Mouse (Mus musculus): ENCODE measurements around the gene Ccdc167.

Ccdc167 gene

DNA sequence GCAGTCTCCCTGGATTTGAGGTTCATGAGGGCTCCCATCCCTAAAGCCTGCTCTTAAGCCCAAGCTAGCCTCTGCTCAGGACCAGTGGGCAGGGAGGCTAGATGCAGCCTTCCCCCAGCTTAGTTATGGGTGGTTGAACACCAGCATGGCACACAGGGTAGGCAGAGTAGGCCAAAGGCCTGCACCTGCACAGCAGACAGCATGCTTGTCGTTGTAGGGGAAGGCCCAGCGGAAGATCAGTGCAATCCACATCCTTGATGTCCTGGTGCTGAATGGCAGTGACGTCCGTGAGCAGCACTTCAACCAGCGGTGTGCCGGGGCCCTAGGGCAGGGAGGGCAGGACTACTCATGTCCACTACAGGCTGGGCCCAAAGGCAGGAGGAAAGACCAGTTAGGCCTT is 18.4 kb downstream of the Ccdc167 start:
- Histone ChIP-seq H3K9me3 (ENCODE audit: low read length) (no peaks in the 10 kb centered on the region), H3K36me3 (ENCODE audit: insufficient read depth, low read length) (peaks cover 99% of the 10 kb centered on the region), H3K4me3 (replicated peaks; ENCODE audit: low read length) (no peak overlapping the region), H3K4me1 (replicated peaks; ENCODE audit: low read depth, low read length) (peaks cover 33% of the 10 kb centered on the region), H3K27me3 (ENCODE audit: insufficient read depth, low read length) (no peaks in the 10 kb centered on the region)
- TF ChIP-seq NANOG (IDR thresholded peaks at IDR 0.05; ENCODE audit: borderline replicate concordance, low read length) (no peak), POU5F1 (IDR thresholded peaks at IDR 0.05; ENCODE audit: borderline replicate concordance, low read length) (no peak), CTCF (conservative IDR thresholded peaks at IDR 0.05; ENCODE audit: low read length) (no peak)

DNA sequence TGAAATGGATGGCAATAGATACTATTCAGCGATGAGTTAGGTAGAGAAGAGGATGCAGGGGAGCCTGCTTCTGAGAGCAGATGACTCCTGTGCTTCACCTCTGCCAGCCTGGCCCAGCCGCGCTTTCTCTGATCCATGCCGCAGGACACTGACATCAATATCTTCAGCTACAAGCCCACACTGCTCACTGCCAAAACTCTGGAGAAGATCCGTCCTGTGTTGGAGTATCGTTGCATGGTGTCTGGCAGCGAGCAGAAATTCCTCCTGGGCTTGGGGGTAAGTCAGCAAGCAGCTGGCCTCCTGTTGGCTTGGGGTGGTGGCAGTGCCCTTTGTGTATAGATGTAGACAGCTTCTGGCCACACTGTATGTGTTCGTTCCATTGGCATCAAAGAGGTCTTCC is 19.9 kb downstream of the Ccdc167 start:
- TF ChIP-seq CTCF (conservative IDR thresholded peaks at IDR 0.05; ENCODE audit: low read length) (no peak), NANOG (IDR thresholded peaks at IDR 0.05; ENCODE audit: borderline replicate concordance, low read length) (no peak), POU5F1 (IDR thresholded peaks at IDR 0.05; ENCODE audit: borderline replicate concordance, low read length) (no peak)
- H3K27me3 ChIP-seq (ENCODE audit: insufficient read depth, low read length) = no peaks in the 10 kb centered on the region
- H3K36me3 ChIP-seq (ENCODE audit: insufficient read depth, low read length) = peaks cover 96% of the 10 kb centered on the region

DNA sequence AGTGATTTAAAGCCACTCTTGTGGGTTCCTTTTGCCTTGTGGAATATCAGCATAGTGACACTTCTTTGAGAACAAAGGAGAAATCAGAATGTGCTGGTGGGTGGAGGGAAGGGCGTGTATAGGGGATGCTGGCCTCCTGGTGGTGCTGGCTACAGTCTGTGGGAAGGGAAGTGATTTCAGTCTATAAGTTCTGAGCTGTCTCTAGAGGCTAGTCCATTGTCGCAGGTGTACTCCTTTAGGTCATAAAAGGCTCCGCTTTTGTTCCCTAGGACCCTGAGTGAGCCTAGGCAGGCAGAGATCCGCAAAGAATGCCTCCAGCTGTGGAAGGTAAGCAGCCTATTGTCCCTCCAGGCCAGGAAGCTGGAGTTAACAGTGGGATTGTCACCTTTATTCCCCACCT is 22.3 kb downstream of the Ccdc167 start:
- TF ChIP-seq CTCF (conservative IDR thresholded peaks at IDR 0.05; ENCODE audit: low read length) (no peak), POU5F1 (IDR thresholded peaks at IDR 0.05; ENCODE audit: borderline replicate concordance, low read length) (no peak), NANOG (IDR thresholded peaks at IDR 0.05; ENCODE audit: borderline replicate concordance, low read length) (no peak)
- H3K27me3 ChIP-seq (ENCODE audit: insufficient read depth, low read length) = no peaks in the 10 kb centered on the region
- H3K4me1 ChIP-seq (replicated peaks; ENCODE audit: low read depth, low read length) = peaks cover 18% of the 10 kb centered on the region
- H3K36me3 ChIP-seq (ENCODE audit: insufficient read depth, low read length) = peaks cover 96% of the 10 kb centered on the region
- no peak overlapping the region for H3K4me3 ChIP-seq (replicated peaks; ENCODE audit: low read length)
- H3K9me3 ChIP-seq (ENCODE audit: low read length) = no peaks in the 10 kb centered on the region

More for the DNA sequence above, 19.9 kb downstream of the Ccdc167 start:
- Histone ChIP-seq H3K4me3 (replicated peaks; ENCODE audit: low read length) (no peak overlapping the region), H3K9me3 (ENCODE audit: low read length) (no peaks in the 10 kb centered on the region), H3K4me1 (replicated peaks; ENCODE audit: low read depth, low read length) (peaks cover 26% of the 10 kb centered on the region)

DNA sequence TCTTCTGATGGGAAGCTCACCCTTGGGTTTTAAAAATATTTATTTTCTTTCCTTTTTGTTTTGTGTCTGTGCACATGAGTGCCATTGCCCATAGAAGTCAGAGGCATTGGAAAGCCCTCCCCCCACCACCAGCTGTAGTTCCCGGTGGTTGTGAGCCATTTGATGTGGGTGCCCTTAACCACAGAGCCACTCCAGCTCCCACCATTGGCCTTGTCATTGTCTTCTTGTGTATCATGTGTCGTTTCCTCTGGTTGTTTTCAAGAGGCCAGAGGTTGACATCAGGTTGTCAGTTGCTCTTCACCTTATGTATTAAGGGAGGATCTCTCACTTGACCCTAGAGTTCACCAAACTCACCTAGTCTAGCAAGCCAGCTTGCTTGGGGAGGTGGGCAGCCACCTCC is 23.3 kb downstream of the Ccdc167 start:
- Histone ChIP-seq H3K36me3 (ENCODE audit: insufficient read depth, low read length) (peaks cover 92% of the 10 kb centered on the region), H3K4me1 (replicated peaks; ENCODE audit: low read depth, low read length) (peaks cover 18% of the 10 kb centered on the region), H3K9me3 (ENCODE audit: low read length) (0 out of 2 replicates have a peak, but pooled peaks cover 2% of the 10 kb centered on the region), H3K27me3 (ENCODE audit: insufficient read depth, low read length) (no peaks in the 10 kb centered on the region), H3K4me3 (replicated peaks; ENCODE audit: low read length) (no peak overlapping the region)
- TF ChIP-seq NANOG (IDR thresholded peaks at IDR 0.05; ENCODE audit: borderline replicate concordance, low read length) = no peak
- no peak for TF ChIP-seq POU5F1 (IDR thresholded peaks at IDR 0.05; ENCODE audit: borderline replicate concordance, low read length)
- TF ChIP-seq CTCF (conservative IDR thresholded peaks at IDR 0.05; ENCODE audit: low read length) = no peak

DNA sequence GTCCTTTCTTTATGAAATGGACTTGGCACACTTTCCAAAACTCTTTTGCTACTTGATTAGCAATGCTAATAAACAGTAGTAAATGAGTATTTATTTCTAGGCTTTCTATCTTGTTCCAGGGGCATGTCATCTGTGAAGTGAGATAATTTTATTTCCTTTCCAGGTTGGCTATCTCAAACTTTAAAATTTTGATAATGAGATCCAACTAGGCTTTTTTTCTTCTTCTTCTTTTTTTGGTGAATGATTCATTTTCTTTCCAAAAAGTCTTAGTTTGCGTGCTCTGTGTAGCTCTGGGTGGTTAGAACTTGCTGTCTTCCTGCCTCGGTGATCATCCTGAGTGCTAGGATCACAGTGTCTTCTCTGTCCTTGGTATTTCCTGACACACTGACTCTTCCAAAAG is 24.0 kb downstream of the Ccdc167 start:
- 0 out of 2 replicates have a peak, but pooled peaks cover 4% of the 10 kb centered on the region for H3K9me3 ChIP-seq (ENCODE audit: low read length)
- TF ChIP-seq POU5F1 (IDR thresholded peaks at IDR 0.05; ENCODE audit: borderline replicate concordance, low read length) = no peak
- TF ChIP-seq NANOG (IDR thresholded peaks at IDR 0.05; ENCODE audit: borderline replicate concordance, low read length) = no peak
- TF ChIP-seq CTCF (conservative IDR thresholded peaks at IDR 0.05; ENCODE audit: low read length) = no peak
- H3K4me3 ChIP-seq (replicated peaks; ENCODE audit: low read length) = no peak overlapping the region
- H3K27me3 ChIP-seq (ENCODE audit: insufficient read depth, low read length) = no peaks in the 10 kb centered on the region
- peaks cover 18% of the 10 kb centered on the region for H3K4me1 ChIP-seq (replicated peaks; ENCODE audit: low read depth, low read length)
- peaks cover 92% of the 10 kb centered on the region for H3K36me3 ChIP-seq (ENCODE audit: insufficient read depth, low read length)

DNA sequence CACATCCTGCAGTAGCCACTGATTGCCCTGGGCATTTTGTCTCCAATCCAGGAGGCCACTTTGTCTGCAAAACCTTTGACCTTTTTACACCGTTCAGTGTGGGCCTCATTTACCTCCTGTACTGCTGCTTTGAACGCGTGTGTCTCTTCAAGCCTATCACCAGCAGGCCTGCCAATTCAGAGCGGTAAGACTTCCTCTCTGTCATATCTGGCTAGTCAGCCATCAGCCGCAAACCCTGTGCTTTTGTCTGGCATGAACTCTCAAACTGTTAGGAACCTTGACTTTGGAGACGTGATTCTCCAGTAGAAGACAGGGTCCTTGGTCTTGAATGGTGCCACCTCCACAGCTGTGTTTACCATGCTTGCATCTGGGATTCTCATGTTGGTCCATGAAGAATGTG is 26.6 kb downstream of the Ccdc167 start:
- Histone ChIP-seq H3K27me3 (ENCODE audit: insufficient read depth, low read length) (no peaks in the 10 kb centered on the region), H3K9me3 (ENCODE audit: low read length) (0 out of 2 replicates have a peak, but pooled peaks cover 4% of the 10 kb centered on the region), H3K36me3 (ENCODE audit: insufficient read depth, low read length) (peaks cover 93% of the 10 kb centered on the region), H3K4me1 (replicated peaks; ENCODE audit: low read depth, low read length) (peaks cover 25% of the 10 kb centered on the region), H3K4me3 (replicated peaks; ENCODE audit: low read length) (no peak overlapping the region)
- TF ChIP-seq NANOG (IDR thresholded peaks at IDR 0.05; ENCODE audit: borderline replicate concordance, low read length) = no peak
- TF ChIP-seq CTCF (conservative IDR thresholded peaks at IDR 0.05; ENCODE audit: low read length) = no peak
- no peak for TF ChIP-seq POU5F1 (IDR thresholded peaks at IDR 0.05; ENCODE audit: borderline replicate concordance, low read length)

DNA sequence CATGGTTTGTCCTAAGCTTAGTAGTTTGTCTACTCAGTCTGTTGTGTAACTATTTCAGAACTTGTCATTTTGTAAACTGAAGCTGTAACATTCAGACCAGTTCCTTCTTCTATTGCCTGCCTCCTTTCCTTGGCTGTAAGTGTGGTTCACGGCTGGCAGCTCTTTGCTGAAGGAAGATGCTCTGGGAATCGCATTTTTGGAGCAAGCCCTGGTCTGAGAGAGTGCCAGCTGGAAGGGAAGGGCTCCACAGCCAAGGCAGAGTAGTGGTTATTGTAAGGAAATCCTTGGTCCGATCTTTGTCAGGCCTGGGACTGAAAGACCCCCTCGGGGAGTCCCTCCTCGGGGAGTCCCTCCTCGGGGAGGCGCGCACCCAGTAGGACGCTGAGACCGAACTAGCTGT is 28.2 kb downstream of the Ccdc167 start:
- no peak overlapping the region for H3K4me3 ChIP-seq (replicated peaks; ENCODE audit: low read length)
- peaks cover 9% of the 10 kb centered on the region; the same call in 1 of the 2 replicates for H3K4me1 ChIP-seq (replicated peaks; ENCODE audit: low read depth, low read length)
- H3K9me3 ChIP-seq (ENCODE audit: low read length) = 0 out of 2 replicates have a peak, but pooled peaks cover 4% of the 10 kb centered on the region
- H3K36me3 ChIP-seq (ENCODE audit: insufficient read depth, low read length) = peaks cover 93% of the 10 kb centered on the region
- TF ChIP-seq CTCF (conservative IDR thresholded peaks at IDR 0.05; ENCODE audit: low read length) = no peak
- no peak for TF ChIP-seq NANOG (IDR thresholded peaks at IDR 0.05; ENCODE audit: borderline replicate concordance, low read length)
- no peak for TF ChIP-seq POU5F1 (IDR thresholded peaks at IDR 0.05; ENCODE audit: borderline replicate concordance, low read length)
- no peaks in the 10 kb centered on the region for H3K27me3 ChIP-seq (ENCODE audit: insufficient read depth, low read length)

DNA sequence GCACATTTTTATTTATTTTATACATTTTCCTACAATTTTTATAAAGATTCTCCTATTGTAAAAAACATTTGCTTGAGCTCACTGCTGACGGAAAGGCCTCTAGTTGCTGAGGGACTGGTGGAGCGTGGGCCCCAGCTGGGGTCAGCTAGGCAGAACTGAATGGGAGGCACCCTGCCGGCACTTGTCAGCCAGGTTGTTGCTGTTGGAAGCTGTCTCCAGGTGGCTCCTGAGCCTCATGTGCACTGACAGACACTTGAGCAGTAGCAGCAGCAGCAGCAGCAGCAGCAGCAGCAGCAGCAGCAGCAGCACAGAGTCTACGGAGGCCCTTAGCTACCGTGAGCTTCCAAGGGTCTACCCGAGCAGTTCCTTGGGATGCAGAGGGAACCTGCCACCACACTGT is 29.5 kb downstream of the Ccdc167 start:
- Histone ChIP-seq H3K4me3 (replicated peaks; ENCODE audit: low read length) (no peak overlapping the region), H3K27me3 (ENCODE audit: insufficient read depth, low read length) (no peaks in the 10 kb centered on the region), H3K36me3 (ENCODE audit: insufficient read depth, low read length) (peaks cover 93% of the 10 kb centered on the region), H3K9me3 (ENCODE audit: low read length) (0 out of 2 replicates have a peak, but pooled peaks cover 4% of the 10 kb centered on the region), H3K4me1 (replicated peaks; ENCODE audit: low read depth, low read length) (0 out of 2 replicates have a peak, but pooled peaks cover 7% of the 10 kb centered on the region)
- no peak for TF ChIP-seq CTCF (conservative IDR thresholded peaks at IDR 0.05; ENCODE audit: low read length)
- TF ChIP-seq POU5F1 (IDR thresholded peaks at IDR 0.05; ENCODE audit: borderline replicate concordance, low read length) = no peak
- no peak for TF ChIP-seq NANOG (IDR thresholded peaks at IDR 0.05; ENCODE audit: borderline replicate concordance, low read length)

DNA sequence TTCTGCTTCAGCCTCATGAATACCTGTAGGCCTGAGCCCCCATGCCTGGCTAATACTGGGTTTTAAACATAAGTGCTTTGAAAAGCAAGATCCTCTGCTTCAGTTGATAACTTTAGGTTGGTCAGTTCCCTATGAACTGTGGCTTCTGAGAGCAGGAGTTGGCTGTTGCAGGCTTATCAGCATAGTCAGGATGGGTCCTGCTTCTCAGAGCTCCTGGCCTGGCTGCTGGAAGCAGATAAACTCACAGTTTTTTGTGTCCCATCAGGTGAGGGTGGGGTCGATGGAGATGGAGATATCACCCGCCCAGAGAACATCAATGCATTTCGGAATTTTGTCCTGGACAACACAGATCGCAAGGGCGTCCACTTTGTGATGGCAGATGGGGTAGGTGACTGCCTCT is 30.1 kb downstream of the Ccdc167 start:
- Histone ChIP-seq H3K4me1 (replicated peaks; ENCODE audit: low read depth, low read length) (peaks cover 11% of the 10 kb centered on the region; the same call in 1 of the 2 replicates), H3K9me3 (ENCODE audit: low read length) (0 out of 2 replicates have a peak, but pooled peaks cover 4% of the 10 kb centered on the region), H3K27me3 (ENCODE audit: insufficient read depth, low read length) (no peaks in the 10 kb centered on the region), H3K4me3 (replicated peaks; ENCODE audit: low read length) (no peak overlapping the region), H3K36me3 (ENCODE audit: insufficient read depth, low read length) (peaks cover 96% of the 10 kb centered on the region)
- TF ChIP-seq CTCF (conservative IDR thresholded peaks at IDR 0.05; ENCODE audit: low read length) (no peak), NANOG (IDR thresholded peaks at IDR 0.05; ENCODE audit: borderline replicate concordance, low read length) (no peak), POU5F1 (IDR thresholded peaks at IDR 0.05; ENCODE audit: borderline replicate concordance, low read length) (no peak)

All from E14TG2a.4 (cell line).